Mouse (Mus musculus): ENCODE measurements around the gene Mpped2.

The Mpped2 gene

DNA sequence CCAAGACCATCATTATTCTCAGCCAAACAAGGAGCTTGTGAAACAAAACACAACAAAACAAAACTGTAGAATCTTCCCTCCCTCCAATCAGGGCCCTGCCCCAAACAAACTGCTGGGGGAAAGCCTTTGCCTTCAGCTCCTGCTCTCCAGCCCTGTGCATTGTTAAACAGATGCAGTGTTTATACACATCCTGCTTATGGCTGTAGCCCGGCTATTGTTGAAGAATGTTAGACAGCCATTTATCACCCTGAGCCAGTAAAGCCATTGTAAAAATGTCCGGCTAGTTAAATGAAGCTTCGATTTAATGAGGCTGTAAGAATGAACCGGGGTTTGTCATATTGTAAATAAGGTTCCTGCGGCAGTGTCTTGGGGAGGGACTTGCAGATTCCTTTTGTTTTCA, 129.5 kb downstream of the Mpped2 start:
- DNase-seq = no peak

DNA sequence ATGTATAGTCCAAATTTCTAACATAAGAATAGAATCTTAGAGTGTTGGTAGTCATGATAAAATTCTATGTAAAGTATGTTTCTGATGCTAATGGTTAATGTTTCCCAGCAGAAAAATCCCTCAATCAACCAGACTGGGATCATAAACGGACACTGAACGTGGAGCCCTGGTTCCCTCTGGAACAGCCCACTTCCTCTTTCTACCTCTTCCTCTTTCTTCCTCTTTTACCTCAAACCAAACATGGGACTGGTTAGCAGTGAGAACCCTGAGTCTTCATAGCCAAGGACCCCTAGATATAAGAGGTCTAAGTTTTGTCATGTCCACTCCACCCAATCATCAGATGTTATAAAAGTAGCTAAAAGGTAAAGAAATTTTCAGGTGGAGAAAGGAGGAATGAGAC, 132.4 kb downstream of the Mpped2 start:
- no peak for DNase-seq

GRCm38 (mm10) chr2:106826023-106826422, 133.0 kb downstream of the Mpped2 start:
- DNase-seq = no peak

DNA sequence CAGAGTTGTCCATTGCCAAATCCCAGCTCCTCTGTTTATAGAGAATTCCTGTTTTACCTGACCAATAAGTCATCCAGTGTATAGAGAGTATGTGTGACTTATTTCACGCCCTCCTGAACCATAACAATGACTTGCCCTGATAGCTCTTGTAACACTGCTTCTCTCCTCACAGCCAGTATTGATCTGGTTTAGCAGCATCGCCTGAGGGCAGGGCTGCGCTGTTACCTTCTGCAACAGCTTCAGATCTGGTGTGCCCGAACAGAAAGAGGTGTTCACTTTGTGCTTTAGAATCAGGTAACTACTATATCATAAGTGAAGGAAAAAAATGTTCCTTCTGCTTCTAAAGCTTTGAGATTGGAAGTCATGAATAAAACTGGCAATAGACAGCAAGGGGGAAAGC, 133.7 kb downstream of the Mpped2 start:
- DNase-seq = no peak

DNA sequence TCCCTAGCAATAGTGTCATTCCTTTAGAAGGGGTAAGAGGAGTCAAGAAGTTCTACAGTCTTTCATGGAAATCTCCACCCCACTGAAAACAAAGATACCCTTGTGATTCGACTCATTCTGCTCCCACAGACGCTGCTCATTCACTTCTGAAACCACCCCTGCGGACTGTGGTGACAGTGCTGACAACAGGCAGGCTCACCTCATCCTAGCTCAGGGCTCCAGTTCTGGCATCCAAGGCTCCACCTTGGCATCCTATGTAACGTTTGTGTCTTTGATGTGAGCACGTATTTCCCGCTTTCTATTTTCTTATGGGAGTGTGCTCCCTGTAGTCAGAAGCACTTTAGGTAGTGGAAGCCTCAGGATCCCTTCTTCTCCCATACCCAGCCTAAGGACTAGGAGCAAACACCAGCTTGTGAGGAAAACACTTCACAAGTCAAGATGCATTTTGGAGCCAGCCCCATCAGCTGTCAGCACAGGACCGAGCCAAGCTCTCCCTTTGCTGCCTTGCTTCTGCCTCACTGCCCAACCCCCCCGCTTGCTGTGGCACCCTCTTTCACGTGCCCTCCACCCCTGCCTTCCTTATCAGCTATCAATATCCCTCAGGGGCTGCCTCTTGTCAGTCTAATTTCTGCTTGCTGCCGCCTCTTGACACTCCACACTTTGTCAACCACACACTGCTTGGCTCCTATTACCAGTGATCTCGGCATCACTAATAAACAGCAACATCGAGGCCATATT, 135.7 kb downstream of the Mpped2 start:
- no peak for DNase-seq

DNA sequence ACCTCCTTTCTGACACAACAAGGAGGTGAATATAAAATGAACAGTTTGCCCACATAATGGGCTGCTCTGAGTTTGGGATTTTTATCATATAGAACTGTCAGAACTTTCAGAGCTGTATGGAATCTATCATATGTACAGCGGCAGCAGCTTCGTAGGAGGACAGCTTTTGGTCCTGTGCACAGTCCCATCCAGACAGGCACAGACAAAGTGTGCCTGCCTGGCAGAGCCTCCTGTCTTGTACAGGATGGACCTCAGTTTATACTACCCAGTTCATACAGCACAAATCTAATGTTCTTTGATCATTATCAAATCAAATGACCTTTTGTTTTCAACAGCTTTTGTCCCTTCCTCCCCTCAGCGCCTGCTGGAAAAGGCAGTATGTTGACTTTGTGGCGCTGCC, 136.4 kb downstream of the Mpped2 start:
- DNase-seq = no peak

DNA sequence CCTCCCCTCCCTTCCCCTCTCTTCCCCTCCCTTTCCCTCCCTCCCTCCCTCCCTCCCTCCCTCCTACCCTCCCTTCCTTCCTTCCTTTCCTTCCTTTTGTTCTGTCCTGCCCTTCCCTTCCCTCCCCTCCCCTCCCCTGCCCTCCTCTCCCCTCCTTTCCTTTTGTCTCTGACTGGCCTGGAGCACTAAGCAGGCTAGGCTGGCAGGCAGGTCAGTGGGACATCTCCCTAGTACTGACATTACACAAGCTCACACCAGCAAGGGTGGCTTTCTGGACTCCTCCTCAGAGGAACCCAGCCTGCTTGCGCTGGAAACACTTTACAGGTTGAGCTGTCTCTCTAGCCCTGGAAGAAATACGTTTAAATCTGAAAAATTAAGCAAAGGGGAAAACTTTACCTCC, 139.5 kb downstream of the Mpped2 start:
- no peak for DNase-seq

GRCm38 (mm10) chr2:106833212-106833611, 140.1 kb downstream of the Mpped2 start:
- no peak for DNase-seq

GRCm38 (mm10) chr2:106835321-106835720, 142.3 kb downstream of the Mpped2 start:
- no peak for DNase-seq

DNA sequence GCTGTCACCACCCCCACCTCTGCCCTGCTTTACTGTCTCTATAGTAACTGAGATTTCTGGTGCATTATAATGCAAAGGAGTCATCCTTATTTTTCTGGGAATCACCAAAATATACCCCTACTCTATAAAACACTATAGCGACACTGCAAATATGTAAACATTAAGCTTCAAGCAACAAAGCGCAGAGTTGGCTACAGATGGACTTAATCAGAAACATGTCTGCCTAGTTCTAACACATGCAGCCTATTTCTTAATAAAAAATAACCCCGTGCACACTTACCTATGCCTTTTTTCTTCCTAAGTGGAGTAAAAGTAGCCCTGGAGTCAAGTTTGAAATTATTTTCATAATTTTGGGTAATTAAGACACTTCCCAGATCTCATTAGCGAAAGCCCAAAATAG, 144.2 kb downstream of the Mpped2 start:
- no peak for DNase-seq

GRCm38 (mm10) chr2:106844147-106844546, 151.1 kb downstream of the Mpped2 start:
- no peak for DNase-seq

DNA sequence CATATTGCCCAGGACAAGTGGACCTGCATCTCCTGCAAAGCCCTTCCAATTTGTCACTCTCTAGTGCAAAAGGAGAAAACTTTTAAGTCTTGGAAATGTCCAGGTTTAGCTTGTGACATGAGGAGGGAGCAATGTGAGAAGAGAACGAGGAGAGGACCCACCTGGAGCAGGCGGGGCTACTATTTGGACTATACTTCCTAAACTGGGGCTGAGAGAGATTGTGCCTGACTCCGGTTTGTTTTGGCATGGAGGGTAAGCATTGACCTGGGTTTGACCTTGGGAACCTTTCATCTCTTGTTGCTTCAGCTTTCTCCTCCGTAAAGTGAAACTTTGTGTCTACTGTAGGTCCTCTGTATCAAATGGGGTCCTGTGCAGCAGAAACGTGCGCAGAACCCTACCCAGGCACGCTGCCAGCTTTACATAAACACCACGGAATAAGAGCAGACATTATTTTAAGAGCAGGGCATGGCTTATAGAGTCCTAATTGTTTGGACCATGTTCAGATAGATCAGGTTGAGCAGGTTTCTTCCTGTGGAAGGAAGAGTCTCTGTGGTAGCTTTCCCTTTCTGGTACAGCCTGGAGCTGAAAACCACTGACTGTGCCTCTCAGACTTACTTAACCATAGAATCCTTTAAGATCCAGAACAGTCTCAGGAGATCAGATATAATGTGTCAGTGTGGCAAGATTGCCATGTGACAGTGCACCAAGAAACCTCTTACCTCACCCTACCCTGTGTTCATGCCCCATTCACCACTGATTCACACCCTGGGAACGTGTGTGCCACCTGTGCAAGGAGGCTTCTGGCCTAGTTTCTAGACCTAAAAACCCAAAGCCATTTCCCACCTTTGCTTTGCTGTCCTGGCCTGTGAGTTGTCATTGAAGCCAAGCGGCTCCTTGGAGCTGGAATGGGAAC, 152.0 kb downstream of the Mpped2 start:
- no peak for DNase-seq

DNA sequence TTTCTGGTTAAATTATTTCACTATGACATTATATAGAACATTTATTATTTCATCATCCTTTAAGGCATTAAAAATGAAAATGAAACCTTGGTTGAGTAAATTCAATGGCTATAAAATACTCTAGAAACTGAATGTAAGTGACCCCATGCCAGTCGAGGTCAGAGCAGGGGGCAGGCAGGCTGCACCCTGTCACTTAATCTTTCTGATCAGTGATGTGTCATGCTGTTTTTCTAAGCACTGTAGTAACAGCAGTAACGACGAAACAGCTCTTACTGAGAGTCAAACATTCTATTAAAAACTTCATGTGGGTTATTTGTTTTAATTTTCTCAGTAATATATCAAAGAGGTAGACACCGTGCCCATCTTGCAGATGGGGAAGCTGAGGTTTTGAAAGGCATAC, 153.4 kb downstream of the Mpped2 start:
- DNase-seq = no peak

DNA sequence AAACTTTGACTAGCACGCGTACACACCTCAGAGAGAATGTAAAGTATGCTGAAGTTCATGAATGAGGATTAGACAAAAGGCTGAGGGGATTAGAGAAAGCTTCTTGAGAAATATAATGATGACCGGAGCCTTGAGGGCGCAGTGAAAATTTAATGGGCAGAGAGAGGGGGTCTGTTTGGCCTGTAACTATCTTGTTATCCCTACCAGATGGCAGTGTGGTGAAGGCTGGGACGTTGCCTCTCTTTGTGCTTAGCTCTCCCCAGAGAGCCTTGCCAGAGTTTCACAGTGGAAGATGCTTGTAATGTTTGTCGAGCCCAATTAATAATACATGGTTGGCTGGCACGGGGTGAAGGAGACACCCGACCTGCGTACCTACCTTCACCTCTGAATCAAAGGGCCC, 156.3 kb downstream of the Mpped2 start:
- DNase-seq = no peak

DNA sequence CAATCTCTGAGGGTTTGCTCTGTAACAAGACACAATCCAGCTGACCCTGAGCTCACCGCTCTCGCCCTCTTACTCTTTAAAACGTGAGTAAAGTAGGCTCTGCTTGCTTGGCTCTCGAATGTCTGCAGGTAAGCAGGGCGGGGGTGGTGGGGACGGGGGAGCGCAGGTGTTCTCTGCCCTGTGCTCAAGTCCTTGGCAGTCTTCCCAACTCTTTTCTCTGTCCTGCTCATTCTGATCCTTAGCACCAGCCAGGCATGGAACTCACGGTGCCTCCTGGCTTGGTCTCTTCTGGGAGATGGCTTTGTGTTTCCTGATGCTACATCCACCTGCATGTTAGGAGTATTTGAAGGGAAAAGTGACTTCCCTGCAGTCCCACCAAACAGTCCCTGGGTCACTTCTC, 158.4 kb downstream of the Mpped2 start:
- no peak for DNase-seq

DNA sequence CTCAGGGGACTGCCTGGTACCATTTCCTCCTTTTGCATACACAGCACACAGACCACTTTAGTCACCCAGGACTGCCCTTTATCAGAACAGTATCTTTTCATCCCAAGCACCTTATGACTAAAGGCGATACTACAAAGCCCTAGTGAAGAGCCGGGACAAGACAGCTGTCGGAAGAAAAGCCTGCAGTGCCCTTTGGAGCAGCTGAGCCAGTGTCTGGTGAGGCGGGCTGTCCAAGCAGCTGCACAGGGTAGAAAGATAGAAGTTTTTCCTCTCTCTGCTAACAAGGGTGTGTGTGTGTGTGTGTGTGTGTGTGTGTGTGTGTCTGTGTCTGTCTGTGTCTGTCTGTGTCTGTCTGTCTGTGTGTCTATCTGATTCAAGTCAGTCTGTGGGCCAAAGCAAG, 161.1 kb downstream of the Mpped2 start:
- DNase-seq = no peak

DNA sequence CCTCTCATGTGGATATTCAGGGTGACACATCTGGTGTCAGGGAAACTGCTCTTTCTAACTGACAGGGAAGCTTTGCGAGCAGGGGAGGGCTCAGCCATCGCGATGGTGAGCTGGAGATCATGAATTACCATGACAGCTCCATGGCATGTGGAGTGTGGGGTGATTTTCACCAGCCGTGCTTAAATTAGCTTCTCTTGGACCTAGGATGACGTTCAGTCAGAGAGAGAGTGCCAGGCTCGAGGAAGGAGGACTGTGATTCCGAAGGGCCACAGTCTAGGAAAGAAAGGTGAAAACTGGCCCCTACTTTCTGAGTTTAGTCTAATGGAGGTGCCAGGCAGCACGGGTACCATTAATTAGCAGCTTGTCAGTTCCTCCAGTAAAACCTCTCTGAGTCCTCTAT, 161.7 kb downstream of the Mpped2 start:
- no peak for DNase-seq

DNA sequence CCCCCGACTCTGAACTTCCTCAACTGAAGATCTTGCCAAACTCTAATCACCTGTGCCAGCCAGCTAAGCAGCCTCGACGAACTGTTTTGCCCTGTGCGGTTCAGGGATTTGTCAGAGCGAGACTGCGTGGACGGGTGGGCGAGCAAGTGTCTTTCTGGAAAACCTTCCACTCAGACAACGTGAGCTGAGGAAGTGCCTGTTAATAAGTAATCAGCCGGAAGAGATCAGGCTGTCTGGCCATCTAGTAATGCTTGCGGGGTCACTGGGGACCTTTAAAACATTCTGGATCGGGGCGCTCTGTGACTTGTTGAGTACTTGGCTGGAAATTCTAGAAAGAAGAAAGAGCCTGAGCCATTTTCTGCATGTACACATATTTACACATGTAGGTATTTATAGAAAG, 162.1 kb downstream of the Mpped2 start:
- no peak for DNase-seq

DNA sequence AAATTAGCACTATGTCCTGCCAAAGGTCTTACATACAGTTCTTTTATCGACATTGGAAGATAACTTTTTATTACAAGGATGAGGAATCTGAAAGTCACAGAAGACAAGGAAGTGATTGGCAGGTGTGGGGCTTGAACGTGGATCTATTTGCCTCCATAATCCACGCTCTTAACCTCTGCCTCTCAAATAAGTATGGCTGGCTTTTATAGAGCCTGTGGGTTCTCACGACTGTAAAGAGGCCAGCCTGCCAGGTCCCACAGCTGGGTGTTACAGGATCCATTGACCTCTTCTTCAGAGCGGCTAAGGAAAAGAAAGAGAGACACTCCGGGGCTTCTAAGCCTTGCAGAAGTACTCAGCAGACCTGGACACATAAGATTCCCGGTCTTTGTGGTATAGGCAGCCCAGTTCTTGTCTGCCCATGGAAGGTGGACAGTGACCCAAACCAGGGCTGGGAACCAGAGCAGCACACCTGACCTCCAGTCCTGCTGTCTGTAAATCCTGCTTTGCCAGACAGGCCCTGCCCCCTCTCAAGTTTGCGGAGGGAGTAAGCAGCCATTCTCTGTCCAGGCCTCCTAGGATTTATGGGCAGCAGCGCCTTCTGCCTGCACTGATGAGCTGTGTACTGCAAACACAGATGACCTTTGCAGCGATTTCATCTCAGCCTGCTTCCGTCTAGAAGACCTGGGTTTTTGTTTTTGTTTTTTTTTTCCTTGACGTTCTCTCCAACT, 162.7 kb downstream of the Mpped2 start:
- DNase-seq = no peak

DNA sequence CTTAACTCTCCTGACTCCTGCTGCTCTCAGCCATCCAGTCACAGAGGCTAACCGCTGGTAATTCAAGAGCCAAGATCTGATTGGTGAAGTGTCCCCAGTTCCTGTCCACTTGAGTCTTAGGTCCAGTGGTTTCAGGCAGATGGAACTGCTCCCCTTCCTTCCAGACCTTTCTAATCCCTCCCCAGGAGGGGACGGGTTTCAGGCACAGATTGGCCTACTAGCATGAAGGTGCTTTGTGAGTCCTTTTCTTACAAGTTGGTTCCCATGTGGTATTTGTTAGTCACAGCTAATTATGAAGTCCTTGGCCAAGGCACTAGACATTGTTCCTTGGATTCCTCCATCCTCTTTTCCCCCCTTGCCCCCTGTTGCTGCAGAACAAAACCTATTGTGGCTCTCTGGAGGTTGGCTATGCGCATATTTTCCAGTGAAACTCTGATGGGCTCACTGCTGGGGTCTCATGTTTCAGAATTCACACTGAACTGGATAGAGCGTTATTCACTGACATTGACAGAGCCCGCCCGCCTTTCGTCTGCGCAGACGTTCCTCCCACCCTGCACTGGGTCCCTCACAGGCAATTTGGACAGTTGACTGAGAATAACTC, 163.4 kb downstream of the Mpped2 start:
- DNase-seq = no peak

- DNase-seq = no peak
These were observed 164.2 kb downstream of the Mpped2 start for GRCm38 (mm10) chr2:106857258-106857657.

DNA sequence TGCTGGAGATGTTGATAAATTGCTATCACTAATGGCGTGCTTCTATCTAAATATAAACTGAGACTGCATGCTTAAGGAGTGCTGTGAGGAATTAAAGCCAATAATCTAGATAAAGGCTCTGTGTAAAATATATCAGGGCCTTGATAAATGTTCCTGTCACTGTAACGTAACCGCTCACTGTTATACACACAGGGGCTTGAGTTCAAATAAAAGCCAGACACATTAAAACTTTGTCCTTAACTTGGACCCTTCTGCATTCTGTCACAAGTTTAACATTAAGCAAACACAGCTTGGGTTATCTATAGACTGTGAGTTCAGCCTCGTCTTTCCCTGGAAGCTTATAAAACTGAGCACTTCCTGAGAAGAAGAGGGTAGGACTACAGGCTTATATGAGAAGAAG, 164.6 kb downstream of the Mpped2 start:
- DNase-seq = no peak
